In the genomic region with DNA sequence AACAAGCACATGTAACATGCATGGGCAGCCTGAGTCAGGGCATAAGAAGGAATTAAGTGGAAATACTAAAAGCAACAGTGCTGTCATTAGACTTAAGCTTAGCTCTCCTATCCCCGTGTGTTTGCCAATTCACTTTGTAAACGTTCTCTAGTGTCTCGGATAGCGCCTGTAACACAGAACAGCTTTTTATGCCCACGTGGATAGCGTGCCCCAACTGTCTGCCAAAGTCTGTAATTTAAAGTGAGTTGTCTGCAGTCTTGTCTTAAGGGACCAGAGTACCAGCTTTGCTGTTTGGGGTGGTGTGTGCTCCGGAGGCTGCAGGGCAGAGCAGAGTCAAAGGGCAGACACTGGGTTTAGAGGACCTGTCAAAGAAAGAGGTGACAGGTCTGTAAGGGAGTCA, we compare ENCODE assay signal across 19 mouse cellular contexts.
DNase-seq lines count a peak whose midpoint lies in the region; ATAC-seq and TF ChIP-seq lines count a peak whose summit lies in the region.
"Had no signal": no experiment of that assay in that cellular context is flagged by ENCODE, and none has a peak within 500 bp of the region (broad histone marks: within the 10 kb centered on the region; RNA-seq: fewer than 3 reads in every experiment).

No protein-coding gene starts in this region.

- no peak overlapping the region for H3K27ac ChIP-seq in forebrain, postnatal 0 days (ENCODE audit: low read depth, low read length)
- no peak overlapping the region for H3K27ac ChIP-seq in forebrain, embryonic 14.5 days (ENCODE audit: low read depth, low read length)
- peak overlapping the region; percentile 51 for H3K27ac ChIP-seq in layer of hippocampus, adult 2 months
- H3K27ac ChIP-seq: embryonic facial prominence, embryonic 15.5 days; forebrain, embryonic 10.5 days; hindbrain, embryonic 10.5 days; hindbrain, embryonic 14.5 days had no signal

- H3K27me3 ChIP-seq in forebrain, postnatal 0 days (ENCODE audit: insufficient read depth, low read length), result no peaks in the 10 kb centered on the region
- no peaks in the 10 kb centered on the region for H3K27me3 ChIP-seq in forebrain, embryonic 14.5 days (replicated peaks; ENCODE audit: control insufficient read depth, insufficient read depth, low read length)
- H3K27me3 ChIP-seq: embryonic facial prominence, embryonic 15.5 days; heart, embryonic 12.5 days had no signal

- H3K4me2 ChIP-seq in forebrain, postnatal 0 days (ENCODE audit: low read depth), result no peak overlapping the region
- no peak overlapping the region for H3K4me2 ChIP-seq in forebrain, embryonic 14.5 days (ENCODE audit: low read length)
- H3K4me2 ChIP-seq: embryonic facial prominence, embryonic 15.5 days; heart, embryonic 12.5 days; hindbrain, embryonic 14.5 days had no signal

- TF ChIP-seq CTCF in forebrain, postnatal 0 days (IDR thresholded peaks at IDR 0.05; ENCODE audit: low read depth), result no peak
- no peak for TF ChIP-seq CTCF in layer of hippocampus, adult 2 months (conservative IDR thresholded peaks at IDR 0.05)

- no peak overlapping the region for H3K9ac ChIP-seq in forebrain, postnatal 0 days
- H3K9ac ChIP-seq in forebrain, embryonic 14.5 days (ENCODE audit: low read length), result no peak overlapping the region
- H3K9ac ChIP-seq: embryonic facial prominence, embryonic 15.5 days; heart, embryonic 12.5 days; hindbrain, embryonic 14.5 days had no signal

- H3K9me3 ChIP-seq in forebrain, postnatal 0 days (ENCODE audit: low read length), result no peaks in the 10 kb centered on the region
- no peaks in the 10 kb centered on the region for H3K9me3 ChIP-seq in forebrain, embryonic 14.5 days (replicated peaks; ENCODE audit: control insufficient read depth, low read length)
- H3K9me3 ChIP-seq: embryonic facial prominence, embryonic 15.5 days; forebrain, embryonic 10.5 days had no signal

- ATAC-seq in forebrain, postnatal 0 days, result peak; percentile 67
- no peak for ATAC-seq in forebrain, embryonic 14.5 days

- no peak overlapping the region for H3K4me3 ChIP-seq in forebrain, postnatal 0 days (ENCODE audit: low read depth, low read length)
- no peak overlapping the region for H3K4me3 ChIP-seq in forebrain, embryonic 14.5 days (ENCODE audit: low read depth, low read length)
- no peak overlapping the region for H3K4me3 ChIP-seq in layer of hippocampus, adult 2 months
- H3K4me3 ChIP-seq: embryonic facial prominence, embryonic 15.5 days; erythroblast, embryonic 14.5 days; forebrain, embryonic 10.5 days; heart, embryonic 12.5 days; hindbrain, embryonic 10.5 days had no signal

- H3K4me1 ChIP-seq in forebrain, postnatal 0 days (ENCODE audit: insufficient read depth), result peaks cover 21% of the 10 kb centered on the region
- no peaks in the 10 kb centered on the region; the same call in 1 of the 2 replicates for H3K4me1 ChIP-seq in forebrain, embryonic 14.5 days (ENCODE audit: control insufficient read depth, insufficient read depth, low read length)

- peak; percentile 58 for DNase-seq in forebrain, postnatal 0 days
- no peak for DNase-seq in forebrain, embryonic 14.5 days (ENCODE audit: low spot score)
- DNase-seq in layer of hippocampus, adult 2 months (ENCODE audit: low spot score in 2 of 2), result peak in 1 of 2 experiments; percentile 42
- no peak for DNase-seq in layer of hippocampus, postnatal 10 days (ENCODE audit: low spot score in 2 of 2)
- DNase-seq in brain, adult 2 months (ENCODE audit: low read depth, low spot score), result peak; percentile 37
- DNase-seq in layer of hippocampus, adult 8-10 months (ENCODE audit: low spot score in 2 of 2), result peak; percentile 28 to 39
- DNase-seq in adrenal gland, adult 8-10 months, result no peak
- DNase-seq in thymus, postnatal 0 days (ENCODE audit: low spot score), result no peak
- DNase-seq: adrenal gland, postnatal 14 days; cerebellum, adult 18-20 months; cerebellum, adult 9-11 months; cerebellum, postnatal 36 days; gastrocnemius, postnatal 10 days had no signal

- 31% methylated on average over 7 of the region's 7 CpGs for WGBS in forebrain, postnatal 0 days
- 68% methylated on average over 7 of the region's 7 CpGs for WGBS in forebrain, embryonic 14.5 days

- H3K36me3 ChIP-seq in forebrain, postnatal 0 days (ENCODE audit: insufficient read depth), result no peaks in the 10 kb centered on the region
- H3K36me3 ChIP-seq in forebrain, embryonic 14.5 days (ENCODE audit: control insufficient read depth, insufficient read depth, low read length), result no peaks in the 10 kb centered on the region
- H3K36me3 ChIP-seq: embryonic facial prominence, embryonic 15.5 days; forebrain, embryonic 10.5 days; heart, embryonic 12.5 days; hindbrain, embryonic 10.5 days had no signal

Comparison
In these comparisons a context has a peak if more than half of its experiments do, and no peak if none do; other contexts are left out.
1. DNase-seq: peak in forebrain, postnatal 0 days (single experiment), brain, adult 2 months (single experiment) and layer of hippocampus, adult 8-10 months (2 of 2); none in forebrain, embryonic 14.5 days (single experiment), layer of hippocampus, postnatal 10 days (0 of 2), adrenal gland, adult 8-10 months (single experiment) and thymus, postnatal 0 days (single experiment).